Mouse (Mus musculus) skeletal muscle tissue, adult 2 months (tissue): Measurements from ENCODE around the gene Gm6408.
"Not testable (repeated sequence)": the region's sequence is repeated elsewhere in the genome, so short reads cannot be mapped to it uniquely, and the experiment has no call there.

Experiments
- DNase-seq: peaks from one replicate; pipeline ENCODE4 v3.0.0-alpha.2; 2012; ENCODE audit warnings: low read depth, low spot score

Gene Gm6408

DNA sequence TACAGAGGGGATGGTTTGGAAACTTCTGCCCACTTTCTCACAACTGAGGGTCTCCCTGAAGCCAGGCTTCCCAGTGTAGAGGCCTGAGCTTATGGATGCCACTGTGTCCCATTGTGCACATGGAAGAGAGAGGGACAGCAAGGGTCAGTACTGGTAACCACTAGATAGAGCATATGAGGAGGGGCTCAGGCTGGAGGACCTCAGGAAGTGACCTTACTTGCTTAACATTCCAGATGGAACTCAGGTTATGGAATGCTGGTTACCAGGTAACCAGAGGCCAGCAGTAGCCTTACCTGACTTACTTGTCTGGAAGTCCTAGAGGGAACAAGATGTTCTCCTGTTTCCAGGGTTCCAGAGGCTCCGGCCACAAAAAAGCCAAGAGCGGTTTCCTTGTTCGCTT, at the start of gene Gm6408:
Gene Gm6408 (plus strand): TSS at position 301 of the 400 bp plus-strand sequence.
- not testable (repeated sequence) for DNase-seq

- no peak for DNase-seq
Measured at GRCm38 (mm10) chr5:146432476-146432875, 49.3 kb upstream of the Gm6408 start.

DNA sequence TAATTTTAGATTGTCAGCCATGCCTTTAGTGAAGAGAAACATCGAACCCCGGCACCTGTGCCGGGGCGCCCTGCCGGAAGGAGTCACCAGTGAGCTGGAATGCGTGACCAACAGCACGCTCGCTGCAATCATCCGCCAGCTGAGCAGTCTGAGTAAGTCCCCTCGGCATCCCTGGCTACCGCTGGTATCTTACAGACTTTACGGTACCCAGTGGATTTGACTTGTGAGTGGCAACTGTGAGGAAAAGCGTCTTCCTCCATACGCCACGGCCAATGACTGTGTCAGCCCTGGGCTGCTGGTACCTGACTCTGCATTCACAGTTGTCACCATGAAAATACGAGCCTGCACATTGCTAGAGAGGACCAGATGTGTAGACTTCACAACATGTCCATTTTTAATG, 46.4 kb upstream of the Gm6408 start:
- DNase-seq = no peak

GRCm38 (mm10) chr5:146436796-146437195, 45.0 kb upstream of the Gm6408 start:
- DNase-seq = no peak

GRCm38 (mm10) chr5:146439152-146439781, 42.5 kb upstream of the Gm6408 start:
- DNase-seq = no peak

GRCm38 (mm10) chr5:146440273-146440672, 41.5 kb upstream of the Gm6408 start:
- no peak for DNase-seq

- DNase-seq = no peak
Measured at GRCm38 (mm10) chr5:146442767-146443166, 39.0 kb upstream of the Gm6408 start.

GRCm38 (mm10) chr5:146446633-146447032, 35.1 kb upstream of the Gm6408 start:
- DNase-seq = no peak

DNA sequence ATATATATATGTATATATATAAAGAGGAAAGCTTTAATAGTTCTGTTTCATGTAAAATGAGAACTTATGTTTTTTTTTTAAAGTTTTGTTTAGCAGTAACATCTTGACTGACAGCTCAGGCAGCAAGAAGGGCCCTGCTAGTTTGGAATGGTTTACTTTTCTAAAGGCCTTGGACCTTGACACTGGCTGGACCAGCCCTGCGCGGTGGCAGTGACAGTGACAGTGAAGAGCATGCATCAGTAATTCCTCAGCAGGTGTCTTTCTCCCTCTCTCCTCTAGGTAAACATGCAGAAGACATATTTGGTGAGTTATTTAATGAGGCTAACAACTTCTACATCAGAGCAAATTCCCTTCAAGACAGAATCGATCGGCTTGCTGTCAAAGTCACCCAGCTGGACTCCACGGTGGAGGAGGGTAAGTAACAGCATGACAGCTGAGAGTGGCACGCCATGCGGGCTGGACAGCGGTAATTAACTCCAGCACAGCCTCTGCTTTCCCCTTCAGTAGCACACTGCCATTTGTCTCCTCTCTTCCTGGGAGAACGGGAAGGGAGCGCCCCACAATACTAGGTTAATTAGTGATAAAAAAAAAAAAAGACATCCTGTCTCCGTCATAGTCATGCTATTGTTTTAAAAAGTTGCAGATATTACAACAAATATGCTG, 30.0 kb upstream of the Gm6408 start:
- DNase-seq = no peak

DNA sequence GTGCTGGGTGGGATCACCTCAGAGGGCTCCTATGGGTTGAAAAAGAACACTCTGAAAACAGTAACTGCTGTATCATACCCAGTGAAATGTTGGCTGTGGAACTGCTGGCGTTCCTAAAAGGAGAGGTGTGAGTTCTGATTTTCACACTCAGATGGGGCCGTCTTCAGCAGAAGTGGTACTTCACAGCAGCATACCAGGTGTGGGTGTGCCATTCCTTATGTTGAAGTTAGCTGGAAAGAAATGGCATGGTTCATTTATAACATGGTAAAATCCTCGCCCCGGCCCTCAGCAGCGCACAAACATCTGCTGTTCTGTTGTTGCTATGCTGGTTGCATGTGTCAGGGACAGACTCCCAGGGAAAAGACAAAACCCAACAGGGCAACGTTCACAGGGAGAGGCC, 28.2 kb upstream of the Gm6408 start:
- DNase-seq = no peak

GRCm38 (mm10) chr5:146461612-146462011, 20.2 kb upstream of the Gm6408 start:
- DNase-seq = no peak

GRCm38 (mm10) chr5:146466663-146467062, 15.1 kb upstream of the Gm6408 start:
- no peak for DNase-seq

DNA sequence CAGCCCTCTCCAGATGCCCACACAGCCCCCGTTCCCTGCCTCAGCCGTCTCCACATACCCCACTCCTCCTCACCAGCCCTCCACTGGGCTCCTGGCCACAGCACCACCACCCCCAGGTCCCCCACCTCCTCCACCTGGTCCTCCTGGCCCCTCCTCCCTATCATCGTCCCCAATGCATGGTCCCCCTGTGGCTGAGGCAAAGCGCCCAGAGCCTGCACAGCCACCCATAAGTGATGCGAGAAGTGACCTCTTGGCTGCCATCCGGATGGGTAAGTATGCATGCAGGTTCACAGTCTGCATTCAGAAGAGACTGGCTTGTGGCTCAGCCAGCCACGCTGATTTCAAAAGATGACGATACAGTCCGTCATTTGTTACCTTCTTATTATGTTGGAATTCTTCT, 13.5 kb upstream of the Gm6408 start:
- no peak for DNase-seq

DNA sequence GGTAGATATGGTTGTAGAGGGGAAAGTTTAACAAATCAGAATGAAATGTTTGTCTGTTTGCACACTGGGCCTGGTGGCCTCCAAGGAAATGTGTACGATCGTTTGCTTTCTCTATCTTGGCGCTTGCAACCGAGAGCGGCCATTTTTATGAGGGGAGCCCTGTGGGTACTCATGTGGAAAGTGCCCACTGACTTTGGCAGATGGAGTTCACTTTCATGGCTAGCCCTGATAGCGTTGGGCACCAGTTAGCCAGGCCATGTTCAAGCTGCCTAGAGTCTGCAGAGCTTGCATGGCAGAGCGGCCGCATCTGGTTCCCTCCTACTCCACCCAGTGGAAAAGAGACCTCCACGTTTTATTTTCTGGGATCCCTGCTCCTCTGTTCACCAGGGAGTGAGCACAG, 10.9 kb upstream of the Gm6408 start:
- no peak for DNase-seq

- DNase-seq = no peak
Measured at GRCm38 (mm10) chr5:146471311-146471710, 10.5 kb upstream of the Gm6408 start.

- no peak for DNase-seq
Measured at GRCm38 (mm10) chr5:146471821-146472220, 9.9 kb upstream of the Gm6408 start.

GRCm38 (mm10) chr5:146479564-146479963, 2.2 kb upstream of the Gm6408 start:
- not testable (repeated sequence) for DNase-seq

- not testable (repeated sequence) for DNase-seq
Measured at GRCm38 (mm10) chr5:146488959-146489358, 7.2 kb downstream of the Gm6408 start.

- DNase-seq = not testable (repeated sequence)
Measured at GRCm38 (mm10) chr5:146491063-146491462, 9.3 kb downstream of the Gm6408 start, which contains the start of gene Gm6370. TSS of gene Gm6370 (plus strand) at chr5:146491363.

DNA sequence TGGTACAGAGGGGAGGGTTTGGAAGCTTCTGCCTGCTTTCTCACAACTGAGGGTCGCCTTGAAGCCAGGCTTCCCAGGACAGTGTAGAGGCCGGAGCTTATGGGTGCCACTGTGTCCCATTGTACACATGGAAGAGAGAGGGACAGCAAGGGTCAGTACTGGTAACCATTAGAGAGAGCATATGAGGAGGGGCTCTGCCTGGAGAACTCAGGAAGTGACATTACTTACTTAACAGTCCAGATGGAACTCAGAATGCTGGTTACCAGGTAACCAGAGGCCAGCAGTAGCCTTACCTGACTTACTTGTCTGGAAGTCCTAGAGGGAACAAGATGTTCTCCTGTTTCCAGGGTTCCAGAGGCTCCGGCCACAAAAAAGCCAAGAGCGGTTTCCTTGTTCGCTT, 20.3 kb downstream of the Gm6408 start, which contains the start of gene 4930449I24Rik:
Gene 4930449I24Rik (plus strand): TSS at position 301 of the 400 bp plus-strand sequence.
- DNase-seq = not testable (repeated sequence)

DNA sequence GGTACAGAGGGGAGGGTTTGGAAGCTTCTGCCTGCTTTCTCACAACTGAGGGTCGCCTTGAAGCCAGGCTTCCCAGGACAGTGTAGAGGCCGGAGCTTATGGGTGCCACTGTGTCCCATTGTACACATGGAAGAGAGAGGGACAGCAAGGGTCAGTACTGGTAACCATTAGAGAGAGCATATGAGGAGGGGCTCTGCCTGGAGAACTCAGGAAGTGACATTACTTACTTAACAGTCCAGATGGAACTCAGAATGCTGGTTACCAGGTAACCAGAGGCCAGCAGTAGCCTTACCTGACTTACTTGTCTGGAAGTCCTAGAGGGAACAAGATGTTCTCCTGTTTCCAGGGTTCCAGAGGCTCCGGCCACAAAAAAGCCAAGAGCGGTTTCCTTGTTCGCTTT, 32.1 kb downstream of the Gm6408 start, which contains the start of gene Gm3402:
Gene Gm3402 (plus strand): TSS at position 301 of the 400 bp plus-strand sequence.
- not testable (repeated sequence) for DNase-seq

DNA sequence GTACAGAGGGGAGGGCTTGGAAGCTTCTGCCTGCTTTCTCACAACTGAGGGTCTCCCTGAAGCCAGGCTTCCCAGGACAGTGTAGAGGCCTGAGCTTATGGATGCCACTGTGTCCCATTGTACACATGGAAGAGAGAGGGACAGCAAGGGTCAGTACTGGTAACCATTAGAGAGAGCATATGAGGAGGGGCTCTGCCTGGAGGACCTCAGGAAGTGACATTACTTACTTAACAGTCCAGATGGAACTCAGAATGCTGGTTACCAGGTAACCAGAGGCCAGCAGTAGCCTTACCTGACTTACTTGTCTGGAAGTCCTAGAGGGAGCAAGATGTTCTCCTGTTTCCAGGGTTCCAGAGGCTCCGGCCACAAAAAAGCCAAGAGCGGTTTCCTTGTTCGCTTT, 43.7 kb downstream of the Gm6408 start, which contains the start of gene Gm3404:
Gene Gm3404 (plus strand): TSS at position 301 of the 400 bp plus-strand sequence.
- not testable (repeated sequence) for DNase-seq
